Mouse (Mus musculus) regulatory T cell (primary cell): Measurements from ENCODE around the gene Cars2.
"Not testable (repeated sequence)": the region's sequence is repeated elsewhere in the genome, so short reads cannot be mapped to it uniquely, and the experiment has no call there.

ENCODE experiments used
- in situ Hi-C: fragments of 300-600 bp; cut with MboI, MseI; formaldehyde crosslinking; loops from one replicate; pipeline ENCODE4 v1.15.1; 2025; ENCODE audit warnings: high pct_unique_total_duplicates

Cars2 gene

GRCm38 (mm10) chr8:11476338-11477177 is 74.0 kb downstream of the Cars2 start:
- in situ Hi-C loops: no loop called here

GRCm38 (mm10) chr8:11475876-11476275 is 74.7 kb downstream of the Cars2 start:
- in situ Hi-C loops: no loop called here

GRCm38 (mm10) chr8:11475397-11475796 is 75.2 kb downstream of the Cars2 start:
- in situ Hi-C loops: no loop called here

GRCm38 (mm10) chr8:11473072-11473471 is 77.5 kb downstream of the Cars2 start:
- in situ Hi-C loops: no loop called here

GRCm38 (mm10) chr8:11471309-11471708 is 79.3 kb downstream of the Cars2 start:
- in situ Hi-C loops: no loop called here

- in situ Hi-C loops: no loop called here
Measured at GRCm38 (mm10) chr8:11470694-11471093, 79.9 kb downstream of the Cars2 start.

- in situ Hi-C loops: no loop called here
Measured at GRCm38 (mm10) chr8:11469095-11469494, 81.5 kb downstream of the Cars2 start.

- in situ Hi-C loops: not testable (repeated sequence)
Measured at GRCm38 (mm10) chr8:11466528-11466927, 84.1 kb downstream of the Cars2 start.

- in situ Hi-C loops: no loop called here
Measured at GRCm38 (mm10) chr8:11465619-11466018, 85.0 kb downstream of the Cars2 start.

- in situ Hi-C loops: no loop called here
Measured at GRCm38 (mm10) chr8:11464707-11464964, 85.9 kb downstream of the Cars2 start.
